Mouse (Mus musculus) spleen, postnatal 4 days (tissue): ENCODE measurements around the gene Pum3.
A peak's percentile ranks its signal among the peaks of the same experiment; 100 is the strongest.
"Not testable (repeated sequence)": the region's sequence is repeated elsewhere in the genome, so short reads cannot be mapped to it uniquely, and the experiment has no call there.

Source experiments
- DNase-seq, 2 experiments: peaks; one replicate each; pipeline ENCODE4 v3.0.0; 2022; ENCODE audit warnings: low spot score in 2 of 2

The Pum3 gene

GRCm38 (mm10) chr19:27394341-27394990 is 35.2 kb downstream of the Pum3 start:
- DNase-seq: no peak

DNA sequence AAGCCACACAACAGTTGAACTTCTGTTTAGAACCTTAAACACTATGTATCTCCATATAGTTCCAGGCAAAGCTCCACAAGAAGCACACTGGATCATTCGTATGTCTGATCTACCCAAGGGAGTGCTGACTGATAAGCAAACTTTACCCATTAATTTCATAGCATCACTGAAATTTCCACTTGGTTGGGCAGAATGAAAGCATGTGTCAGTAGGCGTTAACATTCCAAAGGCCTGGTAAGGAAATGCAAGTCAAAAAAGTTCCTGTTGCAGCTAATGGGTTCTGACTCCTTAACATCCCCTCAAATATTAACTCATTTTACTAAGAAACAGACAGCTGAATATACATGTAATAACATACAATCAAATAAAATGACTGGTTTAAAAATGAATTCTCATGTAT is 37.2 kb downstream of the Pum3 start:
- no peak for DNase-seq

- DNase-seq: no peak
Measured at GRCm38 (mm10) chr19:27391344-27391743, 38.3 kb downstream of the Pum3 start.

GRCm38 (mm10) chr19:27389566-27389965 is 40.1 kb downstream of the Pum3 start:
- DNase-seq: not testable (repeated sequence)

DNA sequence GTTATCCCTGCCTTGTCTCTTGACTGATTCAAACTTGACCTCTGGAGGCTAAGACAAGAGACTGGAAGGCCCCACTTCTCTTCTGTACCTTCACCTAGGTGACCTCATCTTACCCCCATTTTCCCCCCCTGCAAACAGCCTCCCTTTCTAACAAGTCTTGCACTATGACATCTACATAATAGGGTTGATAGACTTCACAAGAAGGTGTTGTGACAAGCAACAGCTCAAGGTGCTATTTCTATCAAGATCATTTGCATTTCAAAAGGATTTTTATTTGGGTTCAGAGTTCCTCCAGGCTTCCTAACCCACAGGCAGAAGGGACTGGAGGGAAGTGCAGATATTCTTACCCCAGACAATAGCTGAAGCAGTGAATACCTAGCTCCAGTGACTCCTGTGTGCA is 44.3 kb downstream of the Pum3 start:
- DNase-seq: no peak

DNA sequence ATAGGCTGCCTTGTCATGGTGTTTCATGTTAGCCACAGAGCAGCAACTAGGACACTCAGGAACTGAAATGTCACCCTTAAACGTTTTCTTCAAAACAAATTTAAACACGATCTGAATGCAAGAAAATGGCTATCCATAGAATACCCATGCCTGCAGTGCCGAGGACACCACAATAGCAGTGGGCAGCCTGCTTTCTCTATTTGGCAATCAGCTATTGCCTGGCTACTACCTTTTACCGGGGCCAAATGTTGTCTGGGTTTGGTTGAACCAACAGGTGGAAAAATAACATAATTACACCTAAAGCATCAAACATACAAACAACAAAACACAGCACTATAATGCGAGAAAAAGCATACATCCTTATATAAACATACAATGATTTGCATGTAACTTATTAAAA is 46.4 kb downstream of the Pum3 start:
- no peak for DNase-seq

GRCm38 (mm10) chr19:27382131-27382530 is 47.5 kb downstream of the Pum3 start:
- DNase-seq: no peak

DNA sequence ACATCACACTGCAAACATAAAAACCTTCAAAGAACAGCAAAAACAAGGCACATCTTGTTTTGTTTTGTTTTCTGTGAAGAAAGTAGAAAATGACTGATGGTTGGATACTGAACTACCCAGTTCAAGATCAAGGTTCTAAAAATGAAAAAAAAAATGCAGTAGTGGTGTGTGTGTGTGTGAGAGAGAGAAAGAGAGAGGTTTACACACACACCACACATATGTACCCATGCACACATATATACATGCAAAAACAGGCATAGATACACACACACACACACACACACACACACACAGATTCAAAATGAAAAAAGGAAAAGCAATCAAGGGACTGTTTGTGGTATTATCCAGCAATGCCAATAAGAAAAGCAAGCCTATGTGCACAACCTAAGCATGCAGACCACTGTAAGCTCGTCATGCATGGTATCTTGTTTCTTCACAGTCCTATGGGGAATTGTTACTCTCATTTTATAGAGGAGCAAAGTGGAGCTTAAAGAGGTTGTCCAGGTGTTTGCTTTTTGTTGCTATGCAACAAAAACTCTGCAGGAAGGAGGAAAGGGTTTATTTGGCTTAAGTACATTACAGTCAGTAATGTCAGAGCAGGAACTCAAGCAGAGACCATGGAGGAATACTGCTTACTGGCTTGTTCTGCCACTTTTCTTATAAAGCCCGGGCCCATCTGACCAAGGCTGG is 49.8 kb downstream of the Pum3 start:
- no peak for DNase-seq

DNA sequence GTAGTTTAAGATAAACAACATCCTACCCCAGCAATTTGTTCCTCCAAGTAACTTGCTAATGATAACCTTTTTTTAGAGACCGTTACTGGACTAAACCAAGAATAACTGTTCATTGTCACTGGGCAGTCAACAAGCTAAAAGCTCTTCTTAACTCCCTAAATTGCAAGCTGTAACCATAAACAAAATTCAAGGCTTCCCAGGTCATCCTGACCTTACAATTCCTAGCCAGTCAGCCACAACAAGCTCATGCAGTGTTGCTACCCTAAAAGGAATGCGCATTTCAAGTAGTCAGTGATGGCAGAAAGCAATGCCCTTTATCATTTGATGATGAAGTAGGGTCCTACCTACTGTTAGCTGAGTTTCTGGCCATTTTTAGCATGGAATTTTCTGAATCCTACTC is 58.8 kb downstream of the Pum3 start:
- DNase-seq: no peak

DNA sequence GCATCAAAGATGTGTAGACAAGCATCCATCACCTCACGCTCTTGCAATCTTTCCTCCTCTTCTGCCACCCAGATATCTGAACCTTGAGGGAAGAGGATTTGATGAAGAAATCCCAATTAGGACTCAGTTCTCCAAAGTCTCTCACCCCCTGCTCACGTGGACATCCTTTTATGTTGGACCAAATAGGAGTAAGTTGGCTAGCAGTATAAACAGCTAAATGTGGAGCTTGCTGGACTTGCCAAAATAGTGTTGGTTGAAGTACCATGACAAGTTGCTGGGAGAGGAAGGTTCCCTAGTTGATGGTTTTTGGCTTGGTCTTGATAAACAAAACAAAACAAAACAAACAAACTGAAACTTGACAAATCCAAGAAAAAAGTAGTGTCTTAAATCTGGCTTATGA is 59.5 kb downstream of the Pum3 start:
- DNase-seq: no peak

DNA sequence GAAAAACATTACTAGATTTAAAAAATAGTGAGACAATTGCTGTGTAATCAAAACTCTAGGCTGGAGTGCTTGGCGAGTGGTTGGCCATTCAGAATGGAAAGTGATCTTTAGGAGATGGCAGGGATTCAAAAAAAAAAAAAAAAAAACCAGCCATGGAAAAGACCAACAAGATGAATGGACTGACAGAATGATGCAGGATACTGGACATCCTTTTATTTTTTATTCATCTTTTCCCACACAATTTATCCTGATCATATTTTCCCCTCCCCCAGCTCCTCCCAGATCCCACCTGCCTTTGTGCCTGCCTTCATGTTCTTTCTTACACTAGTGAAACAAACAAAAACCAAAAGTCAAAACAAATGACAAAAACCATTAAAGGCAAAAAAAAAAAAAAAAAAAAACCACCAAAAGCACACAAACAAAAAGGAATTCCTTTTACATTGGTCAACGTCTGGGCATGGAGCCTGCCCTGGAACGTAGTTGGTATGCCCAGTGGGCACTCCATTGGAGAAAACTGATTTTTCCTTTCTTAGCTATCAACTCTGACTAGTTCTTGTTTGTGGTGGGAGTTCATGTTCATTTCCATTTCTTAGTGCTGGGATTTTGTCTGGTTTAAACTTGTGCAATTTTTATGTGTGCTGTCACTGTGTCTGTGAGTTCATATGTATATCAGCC is 60.0 kb downstream of the Pum3 start:
- no peak for DNase-seq

- DNase-seq: peak in 1 of 2 experiments; percentile 48
Measured at GRCm38 (mm10) chr19:27366113-27366746, 63.4 kb downstream of the Pum3 start.

- DNase-seq: no peak
Measured at GRCm38 (mm10) chr19:27364521-27364931, 65.1 kb downstream of the Pum3 start.

GRCm38 (mm10) chr19:27363891-27364290 is 65.7 kb downstream of the Pum3 start:
- no peak for DNase-seq

DNA sequence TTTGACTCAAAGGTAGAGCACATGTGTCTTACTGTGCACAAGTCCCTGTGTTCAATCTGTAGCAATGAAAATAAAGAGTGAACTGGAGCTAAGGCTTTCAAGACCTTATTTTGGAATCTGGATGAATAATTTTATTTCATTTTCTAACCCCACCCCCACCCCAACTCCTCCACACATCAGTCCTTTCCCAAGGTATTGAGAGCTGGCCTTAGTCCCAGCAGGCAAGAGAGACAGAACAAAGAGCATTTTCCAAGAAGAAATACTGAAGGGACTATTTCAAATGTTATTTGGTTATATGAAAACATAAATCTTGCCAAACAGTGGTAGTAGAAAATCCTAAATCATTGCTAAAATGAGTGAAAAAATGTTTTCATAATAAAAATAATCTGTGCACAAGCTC is 69.2 kb downstream of the Pum3 start:
- no peak for DNase-seq

DNA sequence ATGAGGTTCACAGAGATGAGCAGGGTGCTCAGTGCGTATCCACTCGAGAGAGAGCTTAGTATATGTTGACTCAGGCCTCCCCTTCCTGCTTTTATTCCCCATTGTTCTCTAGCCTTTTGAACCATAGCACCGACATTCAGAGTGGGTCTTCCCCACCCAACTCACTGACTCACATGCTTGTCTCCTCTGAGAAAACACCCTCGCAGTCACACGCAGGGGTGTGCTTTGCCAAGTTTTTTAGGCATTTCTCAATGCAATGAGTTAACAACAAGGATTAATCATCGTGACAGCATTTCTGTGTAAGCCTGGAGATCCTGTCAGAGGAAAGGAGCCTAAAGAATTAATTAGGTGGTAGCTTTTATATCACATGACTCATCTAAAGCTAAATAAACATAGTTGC is 77.9 kb downstream of the Pum3 start:
- DNase-seq: no peak

DNA sequence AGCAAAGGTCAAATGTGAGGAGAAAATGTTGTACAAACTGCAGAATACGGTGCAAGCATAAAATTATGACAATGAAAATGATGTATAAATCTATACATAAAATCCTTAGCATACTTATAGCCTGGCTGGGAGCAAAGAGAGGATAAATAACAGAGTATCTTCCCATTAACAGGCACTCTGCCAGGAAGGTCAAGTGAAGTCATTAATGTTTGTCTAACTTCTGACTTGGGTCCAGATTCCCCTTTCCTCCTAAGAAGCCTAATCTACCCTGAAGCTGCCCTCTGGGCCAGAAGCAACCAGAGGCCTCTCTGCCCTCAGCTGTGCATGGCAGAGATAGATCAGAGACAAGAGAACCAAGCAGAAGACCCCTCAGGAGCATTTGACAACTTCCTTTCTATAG is 83.1 kb downstream of the Pum3 start:
- DNase-seq: no peak
